Mouse (Mus musculus) 3134 (cell line): ENCODE measurements around the gene Tmem198.

ENCODE experiments used
- DNase-seq: peaks from one replicate; pipeline ENCODE4 v3.0.0-alpha.2; 2011; ENCODE audit warnings: low spot score; ENCODE audit not compliant: insufficient read length; ENCODE audit errors: extremely low read depth

Gene Tmem198

GRCm38 (mm10) chr1:75486561-75486960, 7.2 kb downstream of the Tmem198 start:
- DNase-seq, result no peak

GRCm38 (mm10) chr1:75487040-75487404, 7.7 kb downstream of the Tmem198 start:
- DNase-seq, result no peak

- no peak for DNase-seq
Measured at GRCm38 (mm10) chr1:75487405-75488161, 8.3 kb downstream of the Tmem198 start.

- no peak for DNase-seq
Measured at GRCm38 (mm10) chr1:75490785-75491551, 11.6 kb downstream of the Tmem198 start.

GRCm38 (mm10) chr1:75492579-75493170, 13.3 kb downstream of the Tmem198 start:
- DNase-seq, result no peak

GRCm38 (mm10) chr1:75494878-75495548, 15.7 kb downstream of the Tmem198 start:
- no peak for DNase-seq

GRCm38 (mm10) chr1:75498897-75499296, 19.6 kb downstream of the Tmem198 start:
- no peak for DNase-seq

- DNase-seq, result no peak
Measured at GRCm38 (mm10) chr1:75499441-75499840, 20.1 kb downstream of the Tmem198 start.

- DNase-seq, result no peak
Measured at GRCm38 (mm10) chr1:75501905-75502304, 22.6 kb downstream of the Tmem198 start.

GRCm38 (mm10) chr1:75502945-75503650, 23.8 kb downstream of the Tmem198 start:
- no peak for DNase-seq

GRCm38 (mm10) chr1:75503651-75503980, 24.3 kb downstream of the Tmem198 start:
- no peak for DNase-seq

GRCm38 (mm10) chr1:75504256-75505045, 25.1 kb downstream of the Tmem198 start:
- no peak for DNase-seq

- no peak for DNase-seq
Measured at GRCm38 (mm10) chr1:75505159-75505955, 26.0 kb downstream of the Tmem198 start.

- no peak for DNase-seq
Measured at GRCm38 (mm10) chr1:75505956-75506831, 26.9 kb downstream of the Tmem198 start, which contains the start of gene Obsl1. Obsl1 (minus strand) TSS chr1:75506452.

GRCm38 (mm10) chr1:75507006-75507405, 27.7 kb downstream of the Tmem198 start, which contains the start of gene Inha:
Inha (plus strand) TSS chr1:75507077.
- no peak for DNase-seq

GRCm38 (mm10) chr1:75509586-75509985, 30.3 kb downstream of the Tmem198 start:
- DNase-seq, result no peak

- DNase-seq, result no peak
Measured at GRCm38 (mm10) chr1:75510154-75510553, 30.8 kb downstream of the Tmem198 start.
